Mouse (Mus musculus): ENCODE data around the gene Clec2i. TPM values are rescaled to one million over a fixed set of nuclear protein-coding genes. Genes with fewer than 3 reads are reported as not detected.

The Clec2i gene
- polyA plus RNA-seq, 1 experiment = not detected

DNA sequence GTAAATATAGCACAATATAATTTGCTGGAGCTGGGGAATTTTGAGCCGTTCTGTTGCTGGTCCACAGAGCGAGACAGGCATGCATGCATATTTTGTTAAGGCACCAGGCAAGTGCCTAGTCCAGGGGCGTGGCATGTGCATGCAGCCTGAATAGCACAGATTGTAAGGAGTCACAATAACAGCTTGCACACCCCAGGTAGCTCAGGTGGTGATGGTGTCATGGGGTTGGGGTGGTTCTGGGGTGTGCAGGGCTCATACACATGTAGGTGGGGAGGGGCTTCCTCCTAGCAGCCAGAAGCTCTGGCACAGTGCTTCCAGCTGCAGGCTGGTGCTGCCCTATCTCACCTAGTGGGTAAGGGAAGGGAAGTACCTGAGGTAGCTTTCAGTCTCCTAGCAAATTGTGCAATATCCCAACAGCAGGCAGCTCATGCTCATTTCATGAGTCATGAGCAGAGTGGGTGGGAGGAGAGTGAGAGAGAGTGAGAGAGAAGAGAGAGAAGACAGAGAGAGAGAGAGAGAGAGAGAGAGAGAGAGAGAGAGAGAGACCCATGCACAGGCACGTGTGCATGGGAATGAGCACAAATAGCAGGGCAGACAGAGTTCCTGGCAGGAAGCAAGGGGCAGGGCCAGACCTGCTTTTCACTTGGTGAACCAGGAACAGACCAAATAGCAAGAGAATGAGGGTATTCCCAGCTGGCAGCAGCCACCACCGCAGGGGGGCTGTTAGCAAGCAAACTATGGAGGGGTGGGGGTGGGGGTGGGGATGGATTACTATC lies 54.4 kb downstream of the Clec2i start:
- peaks cover 13% of the 10 kb centered on the region for H3K9me3 ChIP-seq (replicated peaks; ENCODE audit: control insufficient read depth, insufficient read depth, low read length, poor library complexity, severe bottlenecking)
- no peak overlapping the region for H3K9ac ChIP-seq (ENCODE audit: low read depth, poor library complexity, severe bottlenecking)
- no peaks in the 10 kb centered on the region for H3K4me1 ChIP-seq (ENCODE audit: control insufficient read depth, insufficient read depth, low read length)
- no peaks in the 10 kb centered on the region; the same call in 1 of the 2 replicates for H3K36me3 ChIP-seq (ENCODE audit: control insufficient read depth, insufficient read depth, low read length, poor library complexity, severe bottlenecking)
- TF ChIP-seq CTCF (IDR thresholded peaks at IDR 0.05; ENCODE audit: low read depth, low read length) = no peak
- TF ChIP-seq POLR2A (IDR thresholded peaks at IDR 0.05; ENCODE audit: insufficient read depth, low read length) = no peak
- TF ChIP-seq EP300 (IDR thresholded peaks at IDR 0.05; ENCODE audit: insufficient read depth, low read depth, low read length) = no peak
- H3K27ac ChIP-seq (ENCODE audit: insufficient read depth, low read length) = no peak overlapping the region
- H3K4me3 ChIP-seq (ENCODE audit: low read depth, low read length) = no peak overlapping the region
- no peaks in the 10 kb centered on the region for H3K27me3 ChIP-seq (ENCODE audit: control insufficient read depth, insufficient read depth, low read length, poor library complexity, severe bottlenecking)

DNA sequence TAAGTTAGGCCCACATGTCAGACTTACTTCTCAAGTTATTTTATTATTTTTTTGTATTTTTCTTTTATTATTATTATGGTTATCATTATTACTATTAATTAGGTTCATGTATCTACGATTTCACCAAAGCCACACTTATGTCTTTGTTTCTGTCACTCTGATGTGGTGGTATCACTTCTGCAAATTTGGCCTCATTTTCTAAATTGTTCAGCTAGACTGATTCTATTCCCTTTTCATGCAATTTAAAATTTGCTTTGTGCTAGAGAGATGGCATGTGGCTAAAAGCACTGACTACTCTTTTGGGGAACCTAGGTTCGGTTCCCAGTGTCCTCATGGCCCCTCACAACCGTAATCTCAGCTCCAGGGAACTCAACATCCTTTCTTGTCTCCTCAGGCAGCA lies 58.2 kb downstream of the Clec2i start:
- Histone ChIP-seq H3K4me1 (ENCODE audit: control insufficient read depth, insufficient read depth, low read length) (no peaks in the 10 kb centered on the region), H3K9ac (ENCODE audit: low read depth, poor library complexity, severe bottlenecking) (no peak overlapping the region), H3K27ac (ENCODE audit: insufficient read depth, low read length) (no peak overlapping the region), H3K4me3 (ENCODE audit: low read depth, low read length) (no peak overlapping the region), H3K27me3 (ENCODE audit: control insufficient read depth, insufficient read depth, low read length, poor library complexity, severe bottlenecking) (no peaks in the 10 kb centered on the region), H3K9me3 (replicated peaks; ENCODE audit: control insufficient read depth, insufficient read depth, low read length, poor library complexity, severe bottlenecking) (peaks cover 13% of the 10 kb centered on the region), H3K36me3 (ENCODE audit: control insufficient read depth, insufficient read depth, low read length, poor library complexity, severe bottlenecking) (no peaks in the 10 kb centered on the region; the same call in 1 of the 2 replicates)
- no peak for TF ChIP-seq POLR2A (IDR thresholded peaks at IDR 0.05; ENCODE audit: insufficient read depth, low read length)
- no peak for TF ChIP-seq EP300 (IDR thresholded peaks at IDR 0.05; ENCODE audit: insufficient read depth, low read depth, low read length)
- TF ChIP-seq CTCF (IDR thresholded peaks at IDR 0.05; ENCODE audit: low read depth, low read length) = no peak

Other genes with a start within 250 kb of the Clec2i start
- gene Clec2h, start 225.2 kb upstream of the Clec2i start, polyA plus RNA-seq (2011; ENCODE audit: insufficient read depth, insufficient read length, low read depth, missing spikeins) = not detected in 2 replicates
- not detected in 2 replicates for gene Klrb1, start 164.5 kb upstream of the Clec2i start, polyA plus RNA-seq (2011; ENCODE audit: insufficient read depth, insufficient read length, low read depth, missing spikeins)
- not detected in 2 replicates for gene Klrb1c, start 98.4 kb upstream of the Clec2i start, polyA plus RNA-seq (2011; ENCODE audit: insufficient read depth, insufficient read length, low read depth, missing spikeins)
- not detected in 2 replicates for gene Gm44511, start 61.3 kb upstream of the Clec2i start, polyA plus RNA-seq (2011; ENCODE audit: insufficient read depth, insufficient read length, low read depth, missing spikeins)
- gene Klrb1b, start 61.3 kb upstream of the Clec2i start, polyA plus RNA-seq (2011; ENCODE audit: insufficient read depth, insufficient read length, low read depth, missing spikeins) = not detected in 2 replicates
- not detected in 2 replicates for gene BC035044, start 3.5 kb downstream of the Clec2i start, polyA plus RNA-seq (2011; ENCODE audit: insufficient read depth, insufficient read length, low read depth, missing spikeins)
- not detected in 2 replicates for gene Clec2g, start 46.8 kb downstream of the Clec2i start, polyA plus RNA-seq (2011; ENCODE audit: insufficient read depth, insufficient read length, low read depth, missing spikeins)
- gene Klrb1f, start 158.3 kb downstream of the Clec2i start, polyA plus RNA-seq (2011; ENCODE audit: insufficient read depth, insufficient read length, low read depth, missing spikeins) = not detected in 2 replicates
- 0.43 and 0.48 TPM in 2 replicates for gene Clec2e, start 213.3 kb downstream of the Clec2i start, polyA plus RNA-seq (2011; ENCODE audit: insufficient read depth, insufficient read length, low read depth, missing spikeins)